Mouse (Mus musculus): ENCODE measurements around the gene Tcf15.

GRCm38 (mm10) chr2:152156471-152156870, 13.1 kb downstream of the Tcf15 start:
- TF ChIP-seq CTCF (IDR thresholded peaks at IDR 0.05; ENCODE audit: insufficient read depth, low read length), result no peak
- TF ChIP-seq POLR2A (IDR thresholded peaks at IDR 0.05; ENCODE audit: borderline replicate concordance, extremely low read depth, low read depth, low read length), result no peak
